Mouse (Mus musculus): ENCODE results near the gene Rps2.

Rps2 gene

DNA sequence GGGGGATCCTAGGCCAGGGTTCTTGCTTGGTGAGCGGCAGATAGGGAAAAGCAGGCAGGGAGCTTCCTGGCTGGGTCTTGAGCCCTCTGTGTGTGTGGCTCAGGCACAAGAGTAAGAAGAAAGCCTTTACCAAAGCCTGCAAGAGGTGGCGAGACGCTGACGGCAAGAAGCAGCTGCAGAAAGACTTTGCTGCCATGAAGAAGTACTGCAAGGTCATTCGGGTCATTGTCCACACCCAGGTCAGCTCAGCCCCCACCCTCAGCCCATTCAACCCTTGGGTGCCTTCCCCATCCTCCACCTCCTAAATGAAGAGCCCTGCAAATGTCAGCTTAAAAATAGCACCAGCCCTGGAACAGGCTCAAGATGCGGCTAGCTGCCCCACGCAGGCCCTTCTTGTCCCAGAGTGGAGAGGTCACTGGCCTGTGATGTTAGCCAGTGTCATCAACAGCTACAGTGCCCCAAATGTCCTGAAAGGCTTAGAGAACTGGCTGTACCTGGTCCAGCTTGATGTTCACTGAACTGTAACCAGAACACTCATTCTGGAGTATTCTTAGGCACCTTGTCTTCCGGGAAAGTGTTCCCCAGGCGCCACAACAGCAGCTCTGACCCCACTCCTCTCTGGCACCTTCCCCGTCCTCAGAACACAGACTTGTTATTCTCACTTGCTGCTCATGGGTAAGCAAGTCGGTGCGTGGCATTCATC lies 14.5 kb downstream of the Rps2 start:
- peak; percentile 95 for DNase-seq (ENCODE audit: low read depth, low spot score)

DNA sequence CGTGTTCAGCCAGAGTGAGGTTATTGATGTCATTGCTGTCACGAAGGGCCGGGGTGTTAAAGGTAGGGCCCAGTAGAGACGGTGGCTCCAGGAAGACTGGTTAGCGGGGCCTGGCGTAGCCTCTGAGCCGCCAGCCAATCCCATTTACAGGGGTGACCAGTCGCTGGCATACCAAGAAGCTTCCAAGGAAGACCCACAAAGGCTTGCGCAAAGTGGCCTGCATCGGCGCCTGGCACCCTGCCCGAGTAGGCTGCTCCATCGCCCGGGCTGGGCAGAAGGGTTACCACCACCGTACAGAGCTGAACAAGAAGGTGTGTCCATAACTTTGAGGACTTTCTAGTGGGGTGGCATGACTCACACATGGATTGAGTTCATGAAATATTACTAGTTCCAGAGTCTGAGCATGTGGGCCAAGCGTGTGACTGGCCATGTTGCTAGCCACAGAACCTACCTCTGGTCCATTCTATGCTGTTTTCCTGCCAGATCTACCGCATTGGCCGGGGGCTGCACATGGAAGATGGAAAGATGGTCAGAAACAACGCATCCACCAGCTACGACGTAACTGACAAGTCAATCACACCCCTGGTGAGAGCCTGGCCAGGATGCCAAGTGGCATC lies 15.6 kb downstream of the Rps2 start:
- no peak for DNase-seq (ENCODE audit: low read depth, low spot score)

DNA sequence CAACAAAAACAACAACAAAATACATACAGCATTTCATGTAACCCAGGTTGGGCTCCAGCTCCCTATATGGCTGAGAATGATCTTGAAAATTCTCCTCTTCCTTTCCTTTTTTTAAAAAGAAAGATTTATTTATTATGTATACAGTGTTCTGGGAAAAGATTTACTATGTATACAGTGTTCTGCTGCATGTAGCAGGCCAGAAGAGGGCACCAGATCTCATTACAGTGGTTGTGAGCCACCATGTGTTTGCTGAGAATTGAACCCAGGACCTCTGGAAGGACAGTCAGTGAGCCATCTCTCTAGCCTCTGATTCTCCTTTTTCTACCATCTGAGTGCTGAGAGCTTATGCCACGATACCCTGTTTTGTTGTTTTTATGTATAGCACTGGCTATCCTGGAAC lies 16.6 kb downstream of the Rps2 start:
- DNase-seq (ENCODE audit: low read depth, low spot score), result no peak

DNA sequence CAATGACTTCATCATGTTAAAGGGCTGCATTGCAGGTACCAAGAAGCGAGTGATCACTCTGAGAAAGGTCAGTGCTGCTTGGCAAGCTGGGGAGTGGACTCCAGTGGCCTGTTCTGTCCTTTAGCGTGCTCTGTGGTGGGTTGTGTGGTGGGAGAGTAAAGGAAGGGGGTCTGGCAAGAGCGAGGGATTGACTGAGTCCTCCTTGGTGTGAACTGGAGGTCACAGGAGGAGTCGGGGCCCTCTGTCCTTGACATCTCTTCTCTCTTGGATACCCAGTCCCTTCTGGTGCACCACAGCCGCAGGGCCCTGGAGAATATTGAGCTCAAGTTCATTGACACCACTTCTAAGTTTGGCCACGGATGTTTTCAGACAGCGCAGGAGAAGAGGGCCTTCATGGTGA lies 17.5 kb downstream of the Rps2 start:
- no peak for DNase-seq (ENCODE audit: low read depth, low spot score)

DNA sequence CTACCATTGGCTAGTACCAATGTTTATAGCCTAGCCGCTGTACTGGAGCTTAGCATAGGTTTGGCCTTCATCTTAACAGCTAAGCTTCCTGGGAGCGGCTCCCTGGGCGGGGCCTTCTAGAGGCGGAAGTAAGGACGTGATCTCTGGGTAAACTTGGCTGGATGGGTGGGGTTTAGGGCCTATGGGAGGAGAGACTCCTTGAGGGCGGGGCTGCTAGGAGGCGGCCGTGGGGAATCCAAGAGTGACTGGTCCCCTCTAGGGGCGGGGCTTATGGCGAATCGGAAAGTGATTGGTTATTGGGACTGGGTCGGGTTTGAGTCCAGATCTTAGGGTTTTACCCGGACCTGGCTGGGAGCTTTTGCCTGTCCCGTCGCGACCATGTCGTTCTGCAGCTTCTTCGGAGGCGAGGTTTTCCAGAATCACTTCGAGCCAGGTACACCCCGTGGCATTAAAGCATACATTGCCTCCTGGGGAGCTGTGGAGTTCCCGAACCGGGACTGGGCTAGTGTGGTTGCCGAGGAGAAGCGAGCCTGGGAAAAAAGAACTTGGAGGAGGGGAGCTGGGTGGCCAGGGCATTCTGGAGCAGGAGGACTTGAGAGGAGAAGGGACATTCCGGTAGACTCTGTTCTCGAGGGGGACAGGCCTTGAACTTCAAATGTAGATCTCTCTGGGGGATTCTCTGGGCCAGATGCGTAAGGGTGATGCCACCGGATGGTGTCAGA lies 18.6 kb downstream of the Rps2 start, which contains the start of gene Msrb1:
TSS of gene Msrb1 (plus strand) at position 313 of the 722 bp plus-strand sequence.
- DNase-seq (ENCODE audit: low read depth, low spot score), result peak; percentile 98

DNA sequence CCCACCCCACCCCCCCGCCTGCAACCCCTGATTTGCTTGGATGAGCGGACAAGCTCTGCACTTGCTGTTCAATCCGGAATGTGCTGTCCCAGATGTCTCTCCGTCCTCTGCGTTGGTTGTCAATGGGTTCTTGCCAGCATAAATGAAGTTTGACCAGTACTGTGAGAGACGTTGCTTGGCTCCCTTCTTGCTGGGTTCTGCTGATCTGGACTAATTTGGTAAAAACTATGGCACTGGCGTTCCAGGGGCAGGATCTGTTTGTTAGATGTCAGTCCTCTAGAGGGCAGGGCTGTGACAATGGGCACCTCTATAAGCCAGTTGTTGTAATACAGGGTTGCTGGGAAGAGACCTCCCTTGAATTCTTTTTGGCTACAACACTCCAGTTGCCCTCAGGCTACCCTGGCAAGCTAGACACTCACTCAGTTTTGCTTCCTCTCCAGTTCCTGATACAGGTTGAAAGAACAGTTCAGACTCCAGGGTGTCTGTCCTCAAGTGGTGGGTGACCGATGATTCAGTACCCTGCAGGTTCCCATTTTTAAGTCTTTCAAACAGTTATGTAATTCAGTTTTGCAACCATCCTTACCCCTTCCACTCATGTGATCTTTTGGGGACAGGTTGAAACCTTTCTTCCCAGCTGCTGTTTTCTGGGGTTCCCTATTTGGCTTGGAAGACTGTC lies 19.4 kb downstream of the Rps2 start:
- DNase-seq (ENCODE audit: low read depth, low spot score), result no peak

DNA sequence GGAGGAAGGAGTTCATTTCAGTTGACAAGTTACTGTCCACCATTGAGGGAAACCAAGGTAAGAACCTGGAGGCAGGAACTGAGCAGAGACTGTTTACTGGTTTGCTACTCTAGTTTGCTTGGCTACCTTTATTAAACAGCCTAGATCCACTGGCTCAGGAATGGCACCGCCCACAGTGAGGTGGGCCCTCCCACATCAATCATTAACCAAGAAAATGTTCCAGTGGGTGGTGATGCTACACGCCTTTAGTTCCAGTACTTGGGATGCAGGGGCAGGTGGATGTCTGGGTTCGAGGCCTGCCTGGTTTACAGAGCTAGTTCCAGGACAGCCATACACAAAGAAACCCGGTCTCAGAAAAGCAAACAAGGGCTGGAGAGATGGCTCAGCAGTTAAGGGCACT lies 20.3 kb downstream of the Rps2 start:
- DNase-seq (ENCODE audit: low read depth, low spot score), result no peak

DNA sequence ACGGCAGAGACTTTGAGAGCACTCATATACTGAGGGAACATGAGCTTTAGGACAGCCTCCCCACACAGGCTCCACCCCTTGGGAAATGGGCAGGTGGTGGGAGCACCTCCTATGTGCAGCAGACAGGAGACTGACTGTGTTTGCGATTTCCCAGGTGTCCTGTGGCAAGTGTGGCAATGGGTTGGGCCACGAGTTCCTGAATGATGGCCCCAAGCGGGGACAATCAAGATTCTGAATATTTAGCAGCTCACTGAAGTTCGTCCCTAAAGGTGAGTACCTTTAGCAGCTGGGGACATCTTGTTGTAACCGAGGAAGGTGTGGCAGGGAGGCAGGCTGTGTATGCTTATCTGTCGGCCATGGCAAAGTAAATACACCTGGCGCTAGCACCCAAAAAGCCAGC lies 22.0 kb downstream of the Rps2 start:
- no peak for DNase-seq (ENCODE audit: low read depth, low spot score)

DNA sequence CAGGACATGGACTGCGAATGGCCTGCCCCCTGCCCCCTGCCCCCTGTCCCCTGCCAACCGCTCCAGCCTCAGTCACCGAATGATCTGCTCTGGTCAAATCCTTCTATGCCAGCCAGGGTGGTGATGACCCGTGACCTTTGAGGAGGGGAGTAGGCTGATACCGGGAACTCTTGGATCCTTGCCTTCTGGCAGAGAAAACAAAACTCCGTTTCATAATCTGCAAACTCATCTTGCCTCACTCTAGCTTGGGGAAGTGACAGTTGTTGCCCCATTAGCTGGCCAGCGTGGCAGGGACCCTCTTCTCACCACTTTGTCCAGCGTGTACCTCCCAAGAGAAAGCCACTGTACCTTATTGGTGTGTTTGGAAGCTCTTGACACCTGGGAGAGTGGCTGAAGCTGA lies 24.4 kb downstream of the Rps2 start:
- DNase-seq (ENCODE audit: low read depth, low spot score), result peak; percentile 59

DNA sequence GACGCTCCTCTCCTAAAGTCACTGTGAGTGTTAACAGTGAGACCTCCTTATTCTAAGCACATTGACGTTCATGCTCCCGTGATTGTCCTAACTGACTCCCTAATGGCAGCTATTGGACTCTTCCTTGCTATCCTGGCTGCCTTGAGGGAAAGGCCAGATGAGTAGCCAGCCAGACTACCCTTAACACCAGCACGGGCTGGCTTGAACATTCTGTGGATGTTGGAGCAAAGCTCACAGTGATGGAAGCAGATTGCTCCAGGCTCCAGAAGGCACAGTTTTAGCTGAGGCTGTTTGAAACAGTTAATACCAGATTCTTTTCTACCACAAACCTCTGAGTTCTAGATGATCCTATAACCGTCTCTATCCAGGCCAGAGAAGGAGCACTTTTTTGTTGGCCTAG lies 26.0 kb downstream of the Rps2 start:
- no peak for DNase-seq (ENCODE audit: low read depth, low spot score)

DNA sequence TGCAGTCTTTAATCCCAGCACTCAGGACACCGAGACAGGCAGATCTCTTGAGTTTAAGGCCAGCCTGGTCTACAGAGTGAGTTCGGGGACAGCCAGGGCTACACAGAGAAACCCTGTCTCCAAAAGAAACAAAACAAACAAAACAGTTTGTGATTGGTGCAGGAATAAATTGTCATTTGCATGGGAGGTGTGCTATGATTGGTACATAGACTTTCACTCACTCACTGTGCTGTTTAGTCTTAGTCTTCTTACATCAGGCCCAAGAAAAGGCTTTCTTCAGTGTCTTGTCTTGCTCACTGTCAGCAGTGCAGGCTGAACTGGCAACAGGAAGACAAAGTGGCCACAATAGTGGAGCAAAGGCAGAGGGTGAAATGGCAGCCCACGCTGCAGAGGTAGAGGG lies 26.5 kb downstream of the Rps2 start:
- DNase-seq (ENCODE audit: low read depth, low spot score), result no peak

DNA sequence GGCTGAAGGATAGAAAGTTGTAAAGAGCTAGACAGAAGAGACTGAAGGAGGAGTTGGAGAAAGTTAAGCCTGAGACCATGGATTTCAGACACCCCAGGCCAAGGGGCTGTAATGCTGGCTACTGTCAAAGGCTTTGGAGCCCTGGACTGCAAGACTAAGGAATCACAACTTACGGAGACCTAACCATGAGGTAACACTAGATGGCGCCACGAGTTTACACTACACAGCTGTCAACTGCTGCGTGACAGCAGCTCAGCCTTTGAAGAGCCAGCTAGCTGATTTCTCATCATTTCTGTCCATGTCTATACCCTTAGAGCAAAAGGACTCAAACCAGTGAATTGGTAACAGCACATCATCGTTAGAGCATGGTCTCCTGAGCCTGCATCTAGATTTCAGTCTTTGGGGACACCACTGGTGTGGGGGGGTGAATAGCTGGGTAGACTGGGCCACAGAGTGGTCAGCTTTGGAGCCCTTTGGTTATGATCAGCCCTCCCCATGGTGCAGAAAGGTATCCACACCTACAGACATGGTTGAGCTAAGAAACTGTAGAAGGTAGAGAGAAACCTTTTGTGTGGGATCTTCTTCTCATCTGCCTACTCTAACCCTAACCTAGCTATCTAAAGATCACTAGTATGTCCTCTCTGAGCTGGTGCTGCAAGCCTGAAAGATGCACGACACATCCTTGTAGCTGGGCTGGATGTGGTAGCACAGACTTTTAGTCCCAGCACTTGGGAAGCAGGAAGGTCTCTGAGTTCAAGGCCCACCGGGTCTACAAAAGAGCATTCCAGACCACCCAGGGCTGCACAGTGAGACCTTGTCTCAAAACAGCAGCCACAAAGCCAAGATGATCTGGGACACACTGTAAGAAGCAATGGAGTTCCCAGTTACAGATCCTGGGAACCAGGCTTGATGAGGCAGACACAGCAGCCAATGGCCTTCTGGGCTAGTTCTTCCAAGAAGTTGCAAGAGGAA lies 27.9 kb downstream of the Rps2 start:
- peak; percentile 84 for DNase-seq (ENCODE audit: low read depth, low spot score)

DNA sequence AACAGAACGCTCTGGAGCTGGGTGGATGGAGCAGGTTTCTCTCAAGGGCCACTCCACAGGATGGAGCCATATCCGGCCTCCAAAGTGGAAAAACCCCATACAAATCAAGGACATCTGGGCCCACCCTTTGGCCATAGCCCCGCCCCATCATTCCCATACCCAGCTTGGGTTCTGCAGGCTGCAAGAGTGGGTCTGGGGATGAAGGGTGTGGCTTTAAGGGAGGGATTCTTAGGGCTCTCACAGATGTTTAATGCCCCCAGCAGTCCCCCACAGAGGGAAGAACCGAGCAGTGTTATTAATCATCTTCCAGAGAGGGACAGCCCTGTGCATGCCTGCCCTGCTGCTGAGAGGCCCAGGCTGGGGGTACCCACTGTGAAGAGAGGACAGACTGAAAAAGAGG lies 29.1 kb downstream of the Rps2 start:
- DNase-seq (ENCODE audit: low read depth, low spot score), result no peak

DNA sequence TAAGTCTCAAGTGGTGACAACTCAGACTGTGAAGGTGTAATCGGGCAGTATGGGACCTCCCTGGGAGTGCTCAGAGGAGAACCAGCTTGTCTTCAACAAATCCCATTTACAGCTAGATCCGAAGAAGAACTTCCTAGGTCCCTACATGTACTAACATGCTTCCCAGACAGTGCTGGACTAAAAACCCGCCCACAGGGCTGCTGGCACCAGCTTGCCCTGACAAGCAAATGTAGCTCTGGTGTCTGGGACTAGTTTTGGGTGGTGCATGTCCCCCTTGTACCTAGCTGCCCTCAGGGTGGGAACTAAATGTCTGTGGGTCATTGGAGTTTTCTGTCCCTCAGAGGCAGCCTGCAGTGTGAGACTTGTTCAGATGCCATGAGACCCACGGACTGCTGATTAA lies 33.6 kb downstream of the Rps2 start:
- no peak for DNase-seq (ENCODE audit: low read depth, low spot score)

DNA sequence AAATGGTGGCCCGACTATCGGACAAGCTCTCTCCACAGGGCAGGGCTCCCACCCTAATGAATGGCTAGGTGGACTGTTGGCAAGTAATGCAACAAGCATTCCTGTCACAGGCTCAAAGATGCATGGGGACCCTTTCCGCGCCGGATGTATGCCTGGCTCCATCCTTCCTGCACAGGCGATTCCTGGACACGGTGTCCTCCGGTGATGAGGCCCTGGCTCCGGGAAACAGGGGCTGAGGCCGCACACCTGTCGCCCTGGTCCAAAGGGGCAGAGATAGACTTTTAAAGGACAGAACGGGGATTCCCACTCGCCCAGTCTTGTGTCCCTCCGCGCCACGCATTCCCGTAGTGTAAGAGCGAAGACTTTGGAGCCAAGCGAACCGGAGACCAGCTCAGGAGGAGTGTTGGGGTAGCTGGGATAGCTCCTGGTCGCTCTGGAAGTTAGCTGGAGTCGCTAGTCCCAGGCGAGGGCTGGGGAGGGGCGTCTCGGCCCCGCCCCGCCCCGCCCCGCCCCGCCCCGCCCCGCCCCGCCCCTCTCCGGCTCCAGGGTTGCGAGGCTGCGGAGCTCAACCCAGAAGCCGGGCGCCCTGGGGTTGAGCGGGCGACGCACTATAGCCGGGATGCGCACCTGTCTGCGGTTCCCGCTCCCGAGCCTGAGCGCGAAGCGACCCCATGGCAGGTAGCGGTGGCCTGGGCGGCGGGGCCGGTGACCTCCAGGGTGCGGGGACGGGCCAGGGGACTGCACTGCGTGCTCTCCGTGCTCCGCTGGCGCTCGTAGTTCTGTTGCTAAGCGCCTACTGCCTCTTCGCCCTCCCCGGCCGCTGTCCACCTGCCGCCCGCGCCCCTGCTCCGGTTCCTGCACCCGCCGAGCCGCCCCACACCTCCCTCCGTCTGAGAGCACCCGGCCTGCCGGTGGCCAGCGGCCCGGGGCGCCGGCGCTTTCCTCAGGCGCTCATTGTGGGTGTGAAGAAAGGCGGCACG lies 34.8 kb downstream of the Rps2 start, which contains the start of gene Hs3st6:
TSS of gene Hs3st6 (plus strand) at position 574 of the 980 bp plus-strand sequence.
- no peak for DNase-seq (ENCODE audit: low read depth, low spot score)

DNA sequence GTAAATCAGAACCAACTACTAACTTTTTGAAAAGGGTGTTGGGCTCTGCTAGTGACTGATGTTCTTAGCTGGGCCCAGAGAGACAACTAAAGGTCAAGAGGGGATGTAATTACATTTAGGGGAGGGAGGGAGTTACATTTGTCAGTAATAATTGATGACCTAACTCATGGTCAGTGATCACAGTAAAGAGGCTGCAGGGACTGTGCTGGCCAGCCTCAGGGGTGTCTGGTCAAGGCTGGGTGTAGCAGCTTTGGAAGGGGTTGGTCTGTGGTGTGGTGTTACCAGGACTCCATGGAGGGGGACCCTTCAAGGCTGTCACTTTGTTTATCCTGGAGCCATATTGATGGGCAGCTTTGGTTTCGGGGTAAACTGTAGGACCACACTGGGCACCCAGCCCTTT lies 39.5 kb downstream of the Rps2 start:
- no peak for DNase-seq (ENCODE audit: low read depth, low spot score)

DNA sequence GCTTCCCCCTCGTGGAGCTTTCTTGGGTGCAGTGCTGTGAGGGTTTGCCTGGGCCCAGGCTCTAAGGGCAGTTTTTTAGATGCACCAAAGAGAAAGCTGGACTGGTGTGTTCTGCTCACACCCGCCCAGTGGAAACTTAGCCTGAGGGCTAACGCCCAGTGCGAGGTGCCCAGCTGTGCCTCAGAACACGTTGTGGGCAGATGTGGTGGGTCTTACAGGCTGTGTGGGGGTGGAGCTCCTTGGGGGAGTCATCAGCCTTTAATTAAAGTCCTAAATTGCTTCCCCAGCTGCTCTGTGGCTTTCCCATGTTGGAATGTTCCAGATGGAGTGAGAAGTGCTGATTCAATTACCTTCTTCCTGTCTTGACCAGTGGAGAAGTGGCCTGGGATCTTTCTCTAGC lies 43.2 kb downstream of the Rps2 start:
- no peak for DNase-seq (ENCODE audit: low read depth, low spot score)

DNA sequence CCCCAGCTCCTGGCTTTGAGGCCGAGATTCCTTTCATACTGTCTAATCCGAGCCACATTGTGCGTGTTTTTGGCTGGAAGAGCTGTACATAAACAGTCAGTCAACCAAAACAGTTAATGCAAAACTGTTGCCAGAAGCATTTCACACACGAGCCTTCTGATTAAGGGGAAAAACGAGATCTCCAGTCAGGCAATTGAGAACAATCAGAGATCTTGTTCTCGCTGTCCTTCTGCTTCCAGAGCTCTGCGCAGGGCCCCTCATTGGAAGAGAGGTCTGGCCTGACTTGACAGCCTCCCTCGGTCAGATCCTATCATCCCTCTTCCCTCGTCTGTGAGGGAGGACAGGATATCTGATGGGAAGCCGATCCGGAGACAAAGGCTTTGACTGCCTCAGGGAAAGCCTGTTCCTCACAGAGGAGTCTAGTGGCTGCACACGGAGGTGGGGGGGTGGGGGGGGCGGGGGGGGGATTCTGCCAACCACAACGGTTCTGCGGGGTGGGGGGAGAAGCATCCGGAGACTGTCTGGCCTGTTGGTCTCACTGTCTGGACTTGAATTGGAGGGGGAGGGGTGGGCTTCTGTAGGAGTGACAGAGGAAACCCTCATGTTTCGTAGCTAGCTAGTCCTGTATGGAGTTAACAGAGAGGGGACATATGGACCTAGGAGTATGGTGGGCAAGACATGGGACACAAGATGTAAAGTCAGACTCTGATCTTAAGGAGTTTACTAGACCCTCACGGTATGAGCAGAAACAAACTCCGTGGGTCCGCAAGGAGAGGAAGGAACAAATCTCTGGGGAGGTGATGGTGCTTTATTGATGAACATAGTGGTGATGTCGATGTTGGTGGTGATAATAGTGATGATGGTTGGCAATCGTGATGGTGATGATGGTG lies 47.3 kb downstream of the Rps2 start:
- no peak for DNase-seq (ENCODE audit: low read depth, low spot score)

Measured in skeletal muscle tissue, adult 2 months (tissue).